Mouse (Mus musculus): ENCODE measurements around the gene Spsb1.

DNA sequence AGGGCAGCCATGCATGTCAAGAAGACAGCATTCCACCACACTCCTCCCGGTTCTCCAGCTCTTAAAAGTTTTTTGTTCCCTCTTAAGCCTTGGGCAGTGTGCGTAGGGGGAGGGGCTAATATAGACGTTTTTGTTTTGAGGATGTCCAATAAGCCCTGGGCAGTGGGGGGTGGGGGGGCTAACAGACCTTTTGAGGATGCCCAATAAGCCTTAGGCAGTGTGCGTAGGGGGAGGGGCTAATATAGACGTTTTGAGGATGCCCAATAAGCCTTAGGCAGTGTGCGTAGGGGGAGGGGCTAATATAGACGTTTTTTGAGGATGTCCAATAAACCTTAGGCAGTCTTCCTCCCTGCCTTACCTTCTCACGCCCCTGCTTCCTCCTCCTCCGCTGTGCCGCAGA lies 5.0 kb upstream of the Spsb1 start:
- TF ChIP-seq CTCF (IDR thresholded peaks at IDR 0.05; ENCODE audit: control insufficient read depth, insufficient read depth, insufficient read length), result no peak
- TF ChIP-seq MYOG (IDR thresholded peaks at IDR 0.05; ENCODE audit: control insufficient read depth, extremely low read depth, insufficient read length), result no peak
